Comparison of ENCODE assay signal across 7 mouse cellular contexts in the genomic region with DNA sequence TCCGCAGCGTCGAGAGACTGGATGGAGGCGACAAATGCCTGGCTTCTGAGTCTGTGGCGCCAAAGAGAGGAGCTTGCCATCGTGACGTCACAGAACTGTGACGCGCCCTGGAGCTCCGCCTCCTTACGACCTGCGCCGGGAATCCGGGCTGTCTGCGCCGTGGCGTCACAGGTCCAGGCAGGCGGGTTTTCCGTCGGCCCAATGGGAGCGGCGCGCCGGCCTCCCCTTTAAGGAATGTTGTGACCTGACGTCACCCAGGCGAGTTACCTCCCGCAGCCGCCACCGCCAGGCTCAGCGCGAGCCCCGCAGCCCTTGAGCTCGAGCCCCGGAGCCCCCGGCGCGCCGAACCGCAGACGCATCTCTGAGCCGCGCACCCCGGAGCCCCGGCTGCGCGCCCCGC. TPM values are rescaled to one million over a fixed set of nuclear protein-coding genes. Genes with fewer than 3 reads are reported as not detected.
DNase-seq lines count a peak whose midpoint lies in the region; ATAC-seq and TF ChIP-seq lines count a peak whose summit lies in the region.

A gene (plus strand): TSS at position 103 of the 400 bp plus-strand sequence.

- WGBS in intestine, postnatal 0 days, result under 1% methylated on average over 46 of the region's 47 CpGs
- WGBS in midbrain, embryonic 12.5 days, result 2% methylated on average over 47 of the region's 47 CpGs
- WGBS in small intestine, adult 2 months, result under 1% methylated on average over 47 of the region's 47 CpGs

- intact Hi-C loops in left cerebral cortex, postnatal 4 days (cut with DNase I), result no loop called here

- peak within 1 kb of the TSS; percentile 81 for H3K4me2 ChIP-seq in intestine, postnatal 0 days (replicated peaks; ENCODE audit: low read depth)
- peak within 1 kb of the TSS; percentile 80 for H3K4me2 ChIP-seq in midbrain, embryonic 12.5 days (replicated peaks)

- H3K4me1 ChIP-seq in intestine, postnatal 0 days (replicated peaks; ENCODE audit: control insufficient read depth, insufficient read depth, low read length), result 0 out of 2 replicates have a peak, but pooled peaks cover 3% of the 10 kb centered on the region
- H3K4me1 ChIP-seq in midbrain, embryonic 12.5 days, result peaks cover 12% of the 10 kb centered on the region
- H3K4me1 ChIP-seq in small intestine, adult 2 months (ENCODE audit: control insufficient read depth, insufficient read depth, insufficient read length, low read length), result no peaks in the 10 kb centered on the region; the same call in 1 of the 2 replicates

- peak within 1 kb of the TSS; percentile 92 for H3K9ac ChIP-seq in intestine, postnatal 0 days (ENCODE audit: low read depth, low read length)
- peak within 1 kb of the TSS; percentile 92 for H3K9ac ChIP-seq in midbrain, embryonic 12.5 days (replicated peaks)

- no peaks in the 10 kb centered on the region for H3K27me3 ChIP-seq in intestine, postnatal 0 days (replicated peaks; ENCODE audit: control insufficient read depth, insufficient read depth, low read length)
- H3K27me3 ChIP-seq in midbrain, embryonic 12.5 days, result no peaks in the 10 kb centered on the region
- H3K27me3 ChIP-seq in small intestine, adult 2 months (ENCODE audit: control insufficient read depth, insufficient read depth, low read length), result no peaks in the 10 kb centered on the region

- TF ChIP-seq CTCF in intestine, postnatal 0 days (IDR thresholded peaks at IDR 0.05; ENCODE audit: low read depth), result no peak
- no peak for TF ChIP-seq CTCF in small intestine, adult 2 months (IDR thresholded peaks at IDR 0.05; ENCODE audit: extremely low read depth, insufficient read length, insufficient replicate concordance, low read depth, low read length)

- peak within 1 kb of the TSS; percentile 78 for H3K27ac ChIP-seq in intestine, postnatal 0 days (ENCODE audit: low read depth, low read length)
- peak within 1 kb of the TSS; percentile 76 for H3K27ac ChIP-seq in midbrain, embryonic 12.5 days (replicated peaks)
- H3K27ac ChIP-seq in small intestine, adult 2 months (ENCODE audit: insufficient read depth, low read depth, low read length), result peak within 1 kb of the TSS; percentile 34

- peak; percentile 93 for ATAC-seq in intestine, postnatal 0 days
- ATAC-seq in midbrain, embryonic 12.5 days (ENCODE audit: low FRiP score, low read depth), result peak; percentile 92

- no peaks in the 10 kb centered on the region for H3K9me3 ChIP-seq in intestine, postnatal 0 days (ENCODE audit: control insufficient read depth)
- H3K9me3 ChIP-seq in midbrain, embryonic 12.5 days, result no peaks in the 10 kb centered on the region

- peaks cover 3% of the 10 kb centered on the region; the same call in 1 of the 2 replicates for H3K36me3 ChIP-seq in intestine, postnatal 0 days (ENCODE audit: control insufficient read depth, insufficient read depth)
- H3K36me3 ChIP-seq in midbrain, embryonic 12.5 days, result peaks cover 20% of the 10 kb centered on the region
- H3K36me3 ChIP-seq in small intestine, adult 2 months (ENCODE audit: control insufficient read depth, insufficient read depth, low read length), result no peaks in the 10 kb centered on the region

- no peak for TF ChIP-seq POLR2A in small intestine, adult 2 months (IDR thresholded peaks at IDR 0.05; ENCODE audit: low read depth, low read length)

- DNase-seq in adrenal gland, adult 8-10 months, result peak; percentile 95
- DNase-seq in embryo, embryonic 9.5 days (ENCODE audit: extremely low spot score), result peak; percentile 92
- DNase-seq in gonadal fat pad, adult 2 months (ENCODE audit: low read depth), result no peak
- peak; percentile 97 for DNase-seq in left cerebral cortex, postnatal 4 days

- peak within 1 kb of the TSS; percentile 83 for H3K4me3 ChIP-seq in intestine, postnatal 0 days (ENCODE audit: low read depth, low read length)
- peak within 1 kb of the TSS; percentile 92 for H3K4me3 ChIP-seq in midbrain, embryonic 12.5 days
- peak within 1 kb of the TSS; percentile 87 for H3K4me3 ChIP-seq in small intestine, adult 2 months (ENCODE audit: low read depth, low read length)

RNA-seq across cellular contexts. Expression of the gene that starts here (rescaled TPM):
- total RNA-seq in adrenal gland, adult 8-10 months (2022), result 100 to 1,000 TPM; 298 to 859 (median 554) TPM
- 393 and 400 TPM in 2 replicates for polyA plus RNA-seq in gonadal fat pad, adult 2 months (2012; rRNA removed)
- polyA plus RNA-seq in intestine, postnatal 0 days (2015; fragmentation: Nextera tagmentation; extraction: Ambion mirVana), result 158 and 168 TPM in 2 replicates
- 100 to 1,000 TPM; 362 to 374 TPM for total RNA-seq in left cerebral cortex, postnatal 4 days (2021)
- 193 and 205 TPM in 2 replicates for polyA plus RNA-seq in midbrain, embryonic 12.5 days (2016; fragmentation: Nextera tagmentation; extraction: Ambion mirVana)
- polyA plus RNA-seq in small intestine, adult 2 months (2012; rRNA removed), result 85.8 and 215 TPM in 2 replicates
